18 mouse cellular contexts compared by ENCODE assay signal in genomic region chr4:123021591-123021990, GRCm38 (mm10).
"Had no signal": no experiment of that assay in that cellular context is flagged by ENCODE, and none has a peak within 500 bp of the region (broad histone marks: within the 10 kb centered on the region; RNA-seq: fewer than 3 reads in every experiment).

No protein-coding gene starts in this region.

- H3K4me2 ChIP-seq: lung, embryonic 14.5 days; midbrain, embryonic 12.5 days; neural tube, embryonic 13.5 days; neural tube, embryonic 15.5 days had no signal

- H3K9me3 ChIP-seq: midbrain, embryonic 10.5 days; midbrain, embryonic 12.5 days; neural tube, embryonic 13.5 days; neural tube, embryonic 15.5 days had no signal

- DNase-seq: lung, embryonic 14.5 days; lung, postnatal 10 days; lung, postnatal 4 days; midbrain, embryonic 14.5 days; retina, postnatal 1 day; right cerebral cortex, adult 18-20 months; right cerebral cortex, postnatal 25 days; right cerebral cortex, postnatal 4 days; spleen, adult 18-20 months; thymus, adult 18-20 months; thymus, postnatal 14 days; thymus, postnatal 36 days had no signal

- H3K36me3 ChIP-seq: neural tube, embryonic 15.5 days had no signal

- ATAC-seq: midbrain, embryonic 16.5 days had no signal

- H3K4me3 ChIP-seq: midbrain, embryonic 10.5 days; midbrain, embryonic 12.5 days; myocyte; neural tube, embryonic 13.5 days; neural tube, embryonic 15.5 days had no signal

- H3K9ac ChIP-seq: lung, embryonic 14.5 days; midbrain, embryonic 12.5 days; neural tube, embryonic 13.5 days; neural tube, embryonic 15.5 days had no signal

- H3K27me3 ChIP-seq: midbrain, embryonic 12.5 days; neural tube, embryonic 13.5 days; neural tube, embryonic 15.5 days had no signal

- H3K27ac ChIP-seq: midbrain, embryonic 10.5 days; midbrain, embryonic 12.5 days; neural tube, embryonic 13.5 days; neural tube, embryonic 15.5 days had no signal
